Mouse (Mus musculus) myocyte (in vitro differentiated cells): ENCODE results near the gene Pptc7. TPM values are rescaled to one million over a fixed set of nuclear protein-coding genes. Genes with fewer than 3 reads are reported as not detected.

ENCODE experiments used
- H3K27me3 ChIP-seq: one replicate; pipeline ENCODE4 v1.6.1; 2011; ENCODE audit not compliant: control insufficient read depth, insufficient read depth, insufficient read length
- H3K36me3 ChIP-seq: one replicate; pipeline ENCODE4 v1.6.1; 2011; ENCODE audit not compliant: control insufficient read depth, insufficient read depth
- H3K4me2 ChIP-seq: one replicate; pipeline ENCODE4 v1.6.1; 2011; ENCODE audit warnings: low read depth, control low read depth
- H3K4me3 ChIP-seq: one replicate; pipeline ENCODE4 v1.5.1; 2011; ENCODE audit warnings: mild to moderate bottlenecking, control low read depth, moderate library complexity
- H3K79me2 ChIP-seq: one replicate; pipeline ENCODE4 v1.6.1; 2011; ENCODE audit not compliant: control insufficient read depth, insufficient read depth
- H3ac ChIP-seq: one replicate; pipeline ENCODE4 v1.6.1; 2011; ENCODE audit not compliant: control insufficient read depth, insufficient read length
- CEBPB ChIP-seq: IDR thresholded peaks from 2 replicates; pipeline ENCODE4 v1.6.1; 2011; ENCODE audit warnings: mild to moderate bottlenecking, moderate library complexity; ENCODE audit not compliant: poor library complexity, insufficient read depth, severe bottlenecking
- E2F4 ChIP-seq: IDR thresholded peaks from one replicate; pipeline ENCODE4 v1.6.1; 2011; ENCODE audit warnings: mild to moderate bottlenecking, control low read depth, moderate library complexity; ENCODE audit not compliant: insufficient read depth
- MAX ChIP-seq: IDR thresholded peaks from one replicate; pipeline ENCODE4 v1.6.1; 2011; ENCODE audit warnings: low read depth, mild to moderate bottlenecking, control low read depth
- MYOD1 ChIP-seq, 3 experiments: IDR thresholded peaks; one replicate each; pipeline ENCODE4 v1.6.1; 2011; ENCODE audit warnings: control low read depth in 2 of 3, low read depth in 2 of 3, mild to moderate bottlenecking in 2 of 3, moderate library complexity in 1 of 3; ENCODE audit not compliant: insufficient read length in 2 of 3, control insufficient read depth in 1 of 3
- MYOG ChIP-seq, 3 experiments: IDR thresholded peaks; one replicate each; pipeline ENCODE4 v1.6.1; 2011; ENCODE audit warnings: control low read depth in 2 of 3, low read depth in 2 of 3, mild to moderate bottlenecking in 2 of 3; ENCODE audit not compliant: insufficient read length in 2 of 3, control insufficient read depth in 1 of 3, insufficient read depth in 1 of 3
- POLR2A ChIP-seq: IDR thresholded peaks from one replicate; pipeline ENCODE4 v1.6.1; 2011; ENCODE audit warnings: low read depth, mild to moderate bottlenecking, control low read depth, moderate library complexity; ENCODE audit not compliant: insufficient read length
- POLR2AphosphoS2 ChIP-seq: IDR thresholded peaks from one replicate; pipeline ENCODE4 v1.6.1; 2011; ENCODE audit warnings: low read depth, control low read depth; ENCODE audit not compliant: insufficient read length
- REST ChIP-seq: IDR thresholded peaks from one replicate; pipeline ENCODE4 v1.6.1; 2011; ENCODE audit warnings: mild to moderate bottlenecking, control low read depth, moderate library complexity; ENCODE audit not compliant: insufficient read depth, insufficient read length
- SRF ChIP-seq: IDR thresholded peaks from one replicate; pipeline ENCODE4 v1.6.1; 2011; ENCODE audit warnings: low read depth; ENCODE audit not compliant: control insufficient read depth, insufficient read length
- TCF12 ChIP-seq: IDR thresholded peaks from one replicate; pipeline ENCODE4 v1.6.1; 2011; ENCODE audit warnings: mild to moderate bottlenecking, control low read depth; ENCODE audit not compliant: poor library complexity, insufficient read depth, severe bottlenecking
- TCF3 ChIP-seq: IDR thresholded peaks from one replicate; pipeline ENCODE4 v1.6.1; 2011; ENCODE audit warnings: low read depth, control low read depth; ENCODE audit not compliant: insufficient read length
- USF1 ChIP-seq: IDR thresholded peaks from one replicate; pipeline ENCODE4 v1.6.1; 2011; ENCODE audit warnings: low read depth, mild to moderate bottlenecking, control low read depth, moderate library complexity
- polyA plus RNA-seq: library from polyadenylated mRNA; unstranded; fragments of >200 nt; fragmentation: generic; extraction: Trizol; gene quantifications from one replicate; pipeline ENCODE4 v1.2.1, GENCODE M21; 2012; ENCODE audit warnings: missing spikeins

The Pptc7 gene
- polyA plus RNA-seq, 1 experiment: 6.2 TPM

GRCm38 (mm10) chr5:122342874-122343273 is 58.7 kb downstream of the Pptc7 start:
- no peak overlapping the region for H3K4me2 ChIP-seq
- H3K79me2 ChIP-seq: no peaks in the 10 kb centered on the region
- no peaks in the 10 kb centered on the region for H3K36me3 ChIP-seq
- H3ac ChIP-seq: no peak overlapping the region
- H3K4me3 ChIP-seq: no peak overlapping the region
- no peaks in the 10 kb centered on the region for H3K27me3 ChIP-seq
- no peak for TF ChIP-seq MYOD1 (IDR thresholded peaks at IDR 0.05; ENCODE audit: control insufficient read depth in 1 of 3, insufficient read length in 2 of 3, low read depth in 2 of 3)

- no peaks in the 10 kb centered on the region for H3K36me3 ChIP-seq
- no peaks in the 10 kb centered on the region for H3K27me3 ChIP-seq
- H3K4me2 ChIP-seq: no peak overlapping the region
- no peak for TF ChIP-seq MYOG (IDR thresholded peaks at IDR 0.05; ENCODE audit: control insufficient read depth in 1 of 3, insufficient read depth in 1 of 3, insufficient read length in 2 of 3, low read depth in 2 of 3)
- TF ChIP-seq POLR2AphosphoS2: no peak
- no peak for TF ChIP-seq TCF12
- no peak for TF ChIP-seq TCF3
- TF ChIP-seq E2F4: no peak
- TF ChIP-seq SRF: no peak
- no peak for TF ChIP-seq REST
- TF ChIP-seq MAX: no peak
- no peak for TF ChIP-seq CEBPB
- no peak for TF ChIP-seq USF1
- TF ChIP-seq MYOD1 (IDR thresholded peaks at IDR 0.05; ENCODE audit: control insufficient read depth in 1 of 3, insufficient read length in 2 of 3, low read depth in 2 of 3): no peak
- no peak for TF ChIP-seq POLR2A
- H3ac ChIP-seq: no peak overlapping the region
- no peak overlapping the region for H3K4me3 ChIP-seq
- no peaks in the 10 kb centered on the region for H3K79me2 ChIP-seq
These were observed 59.6 kb downstream of the Pptc7 start for GRCm38 (mm10) chr5:122343768-122344167.

GRCm38 (mm10) chr5:122344260-122344659 is 60.1 kb downstream of the Pptc7 start:
- Histone ChIP-seq H3K4me3 (no peak overlapping the region), H3K36me3 (no peaks in the 10 kb centered on the region), H3K27me3 (no peaks in the 10 kb centered on the region), H3K4me2 (no peak overlapping the region), H3ac (no peak overlapping the region), H3K79me2 (no peaks in the 10 kb centered on the region)
- TF ChIP-seq USF1 (no peak), E2F4 (no peak), CEBPB (no peak), MAX (no peak), POLR2A (no peak), TCF12 (no peak), TCF3 (no peak), SRF (no peak), MYOD1 (IDR thresholded peaks at IDR 0.05; ENCODE audit: control insufficient read depth in 1 of 3, insufficient read length in 2 of 3, low read depth in 2 of 3) (no peak), REST (no peak), POLR2AphosphoS2 (no peak)

- Histone ChIP-seq H3ac (no peak overlapping the region), H3K27me3 (peaks cover 4% of the 10 kb centered on the region), H3K79me2 (no peaks in the 10 kb centered on the region), H3K4me3 (no peak overlapping the region), H3K4me2 (no peak overlapping the region), H3K36me3 (no peaks in the 10 kb centered on the region)
- TF ChIP-seq MAX: no peak
- TF ChIP-seq TCF12: no peak
- no peak for TF ChIP-seq REST
- no peak for TF ChIP-seq POLR2A
These were observed 61.6 kb downstream of the Pptc7 start for GRCm38 (mm10) chr5:122345777-122346176.

- Histone ChIP-seq H3K27me3 (peaks cover 4% of the 10 kb centered on the region), H3ac (peak within 1 kb of the TSS; percentile 57), H3K79me2 (peaks cover 40% of the 10 kb centered on the region), H3K4me3 (peak within 1 kb of the TSS; percentile 54), H3K4me2 (peak within 1 kb of the TSS; percentile 97), H3K36me3 (no peaks in the 10 kb centered on the region)
- TF ChIP-seq MAX (no peak), MYOG (IDR thresholded peaks at IDR 0.05; ENCODE audit: control insufficient read depth in 1 of 3, insufficient read depth in 1 of 3, insufficient read length in 2 of 3, low read depth in 2 of 3) (no peak), TCF12 (no peak), USF1 (no peak), REST (no peak), SRF (peak; percentile 17), POLR2AphosphoS2 (peak; percentile 84), E2F4 (no peak), POLR2A (peak; percentile 82), MYOD1 (IDR thresholded peaks at IDR 0.05; ENCODE audit: control insufficient read depth in 1 of 3, insufficient read length in 2 of 3, low read depth in 2 of 3) (peak in 1 of 3 experiments; percentile 17)
These were observed 69.8 kb downstream of the Pptc7 start, which contains the start of the genes Rad9b and Vps29 for GRCm38 (mm10) chr5:122353807-122354491. Gene Rad9b, minus strand, starts transcription at chr5:122354233. Gene Vps29, plus strand, starts transcription at chr5:122354369.
